Mouse (Mus musculus) E14TG2a.4 (cell line): ENCODE data around the gene Zc3h12a.

Experiments
- CTCF ChIP-seq: conservative IDR thresholded peaks from 2 replicates; pipeline ENCODE4 v1.5.1; 2014; ENCODE audit warnings: low read length
- POU5F1 ChIP-seq: IDR thresholded peaks from 2 replicates; pipeline ENCODE4 v1.6.1; 2014; ENCODE audit warnings: low read length, borderline replicate concordance

GRCm38 (mm10) chr4:125099458-125099857, 28.2 kb downstream of the Zc3h12a start:
- TF ChIP-seq CTCF, result peak; percentile 97
- TF ChIP-seq POU5F1, result no peak
